Mouse (Mus musculus) stomach, postnatal 0 days (tissue): ENCODE results near the gene Slc6a5. TPM values are rescaled to one million over a fixed set of nuclear protein-coding genes. Genes with fewer than 3 reads are reported as not detected.

Experiments used
- ATAC-seq: fragments of 200-750 bp; cut with Nextera tagmentation; 2 replicates; pipeline ENCODE4 v1.8.0; 2017; ENCODE audit not compliant: low FRiP score, low TSS enrichment
- DNase-seq: peaks from one replicate; pipeline ENCODE4 v3.0.0-alpha.2; 2016; ENCODE audit warnings: low spot score
- H3K27ac ChIP-seq: fragments of 300-500 bp; sonication (generic); replicated peaks from 2 replicates; pipeline ENCODE4 v1.5.1; 2014; ENCODE audit warnings: mild to moderate bottlenecking, control low read depth
- H3K27me3 ChIP-seq: fragments of 300-500 bp; sonication (generic); 2 replicates; pipeline ENCODE4 v1.6.1; 2014; ENCODE audit warnings: low read length; ENCODE audit not compliant: control insufficient read depth, insufficient read depth
- H3K36me3 ChIP-seq: fragments of 300-500 bp; sonication (generic); 2 replicates; pipeline ENCODE4 v1.6.1; 2014; ENCODE audit warnings: low read length, mixed read lengths; ENCODE audit not compliant: control insufficient read depth, insufficient read depth
- H3K4me1 ChIP-seq: fragments of 300-500 bp; sonication (generic); replicated peaks from 2 replicates; pipeline ENCODE4 v1.6.1; 2014; ENCODE audit warnings: antibody characterized with exemption; ENCODE audit not compliant: control insufficient read depth, insufficient read depth
- H3K4me2 ChIP-seq: fragments of 300-500 bp; sonication (generic); replicated peaks from 2 replicates; pipeline ENCODE4 v1.6.1; 2014; ENCODE audit warnings: low read depth, mild to moderate bottlenecking, control low read depth, moderate library complexity
- H3K4me3 ChIP-seq: fragments of 300-500 bp; sonication (generic); 2 replicates; pipeline ENCODE4 v1.5.1; 2014; ENCODE audit warnings: low read depth, low read length, control low read depth
- H3K9ac ChIP-seq: fragments of 300-500 bp; sonication (generic); 2 replicates; pipeline ENCODE4 v1.6.1; 2014; ENCODE audit warnings: mild to moderate bottlenecking, low read length, control low read depth, mixed read lengths
- H3K9me3 ChIP-seq: fragments of 300-500 bp; sonication (generic); 2 replicates; pipeline ENCODE4 v1.6.1; 2016; ENCODE audit warnings: low read length; ENCODE audit not compliant: control insufficient read depth
- CTCF ChIP-seq: IDR thresholded peaks from 2 replicates; pipeline ENCODE4 v1.5.1; 2016; ENCODE audit warnings: antibody characterized with exemption, low read depth, mild to moderate bottlenecking, moderate library complexity
- EP300 ChIP-seq: optimal IDR thresholded peaks from 2 replicates; pipeline ENCODE3; 2016; ENCODE audit warnings: antibody characterized with exemption
- WGBS: fragments of 180-500 bp; shearing (Covaris S2); extraction: QIAGEN DNeasy Blood & Tissue Kit; methylation state at CpG from one replicate; pipeline ENCODE4 v1.1.7; 2014; 5-methylcytosine and 5-hydroxymethylcytosine counted together
- polyA plus RNA-seq: library from polyadenylated mRNA; unstranded; fragments of >200 nt; fragmentation: Nextera tagmentation; extraction: Ambion mirVana; gene quantifications from 2 replicates; pipeline ENCODE4 v1.2.1, GENCODE M21; 2015

The Slc6a5 gene
- polyA plus RNA-seq, 1 experiment from 2014 or later, result not detected

- ATAC-seq (no peak), DNase-seq (no peak)
- H3K36me3 ChIP-seq, result no peaks in the 10 kb centered on the region
- no peak overlapping the region for H3K4me3 ChIP-seq
- H3K27ac ChIP-seq, result no peak overlapping the region
- no peak overlapping the region for H3K9ac ChIP-seq
- no peaks in the 10 kb centered on the region for H3K9me3 ChIP-seq
- WGBS, result 57% methylated on average over 6 of the region's 6 CpGs
- no peak overlapping the region for H3K4me2 ChIP-seq
- TF ChIP-seq CTCF (no peak), EP300 (no peak)
- no peaks in the 10 kb centered on the region for H3K27me3 ChIP-seq
- no peaks in the 10 kb centered on the region for H3K4me1 ChIP-seq
Measured at GRCm38 (mm10) chr7:49895296-49895695, 14.7 kb upstream of the Slc6a5 start.

GRCm38 (mm10) chr7:49902003-49902552, 7.9 kb upstream of the Slc6a5 start:
- DNase-seq, result no peak
- WGBS, result 29% methylated on average over 9 of the region's 9 CpGs

GRCm38 (mm10) chr7:49907191-49908171, 2.5 kb upstream of the Slc6a5 start:
- Histone ChIP-seq H3K4me2 (no peak overlapping the region), H3K9ac (no peak overlapping the region), H3K27ac (no peak overlapping the region), H3K36me3 (no peaks in the 10 kb centered on the region), H3K9me3 (no peaks in the 10 kb centered on the region), H3K27me3 (peaks cover 31% of the 10 kb centered on the region; the same call in 1 of the 2 replicates), H3K4me3 (no peak overlapping the region), H3K4me1 (no peaks in the 10 kb centered on the region)
- no peak for ATAC-seq
- TF ChIP-seq CTCF (no peak), EP300 (no peak)
- WGBS, result 3% methylated on average over 28 of the region's 28 CpGs
- DNase-seq, result no peak

More at GRCm38 (mm10) chr7:49902003-49902552, 7.9 kb upstream of the Slc6a5 start:
- no peak overlapping the region for H3K4me3 ChIP-seq
- no peak for ATAC-seq
- H3K4me1 ChIP-seq, result no peaks in the 10 kb centered on the region
- no peak overlapping the region for H3K4me2 ChIP-seq
- TF ChIP-seq EP300, result no peak
- TF ChIP-seq CTCF, result no peak
- H3K27ac ChIP-seq, result no peak overlapping the region
- 0 out of 2 replicates have a peak, but pooled peaks cover 4% of the 10 kb centered on the region for H3K27me3 ChIP-seq
- H3K9me3 ChIP-seq, result no peaks in the 10 kb centered on the region
- H3K36me3 ChIP-seq, result no peaks in the 10 kb centered on the region
- no peak overlapping the region for H3K9ac ChIP-seq

- Histone ChIP-seq H3K9me3 (no peaks in the 10 kb centered on the region), H3K36me3 (no peaks in the 10 kb centered on the region), H3K9ac (no peak overlapping the region), H3K27ac (no peak overlapping the region), H3K4me1 (no peaks in the 10 kb centered on the region), H3K4me2 (no peak overlapping the region), H3K27me3 (peaks cover 34% of the 10 kb centered on the region; the same call in 1 of the 2 replicates), H3K4me3 (no peak overlapping the region)
- TF ChIP-seq EP300 (no peak), CTCF (no peak)
- ATAC-seq (no peak), DNase-seq (no peak)
- 2% methylated on average over 24 of the region's 24 CpGs for WGBS
Measured at GRCm38 (mm10) chr7:49908181-49908855, 1.6 kb upstream of the Slc6a5 start.

- WGBS, result 2% methylated on average over 25 of the region's 26 CpGs
- Histone ChIP-seq H3K9ac (no peak overlapping the region), H3K4me3 (no peak overlapping the region), H3K9me3 (no peaks in the 10 kb centered on the region), H3K4me2 (no peak overlapping the region), H3K27ac (no peak overlapping the region), H3K27me3 (peaks cover 35% of the 10 kb centered on the region; the same call in 1 of the 2 replicates), H3K4me1 (no peaks in the 10 kb centered on the region), H3K36me3 (no peaks in the 10 kb centered on the region)
- ATAC-seq, result no peak
- no peak for TF ChIP-seq EP300
- TF ChIP-seq CTCF, result no peak
- no peak for DNase-seq
Measured at GRCm38 (mm10) chr7:49908990-49909411, 945 bp upstream of the Slc6a5 start.
